Mouse (Mus musculus) erythroid progenitor cell, adult 5-6 weeks (primary cell): Measurements from ENCODE around the gene Olfr78. TPM values are rescaled to one million over a fixed set of nuclear protein-coding genes. Genes with fewer than 3 reads are reported as not detected.

Source experiments
- ATAC-seq: replicated peaks from 2 replicates; pipeline ENCODE4 v1.8.0; 2016; ENCODE audit warnings: moderate number of reproducible peaks, mild to moderate bottlenecking, moderate TSS enrichment, inconsistent platforms; ENCODE audit not compliant: poor library complexity, low FRiP score, severe bottlenecking
- total RNA-seq, 2 experiments: library from RNA; stranded (forward) in 1 of 2; stranded (reverse) in 1 of 2; fragments of 150-400 nt in 1 of 2; fragments of 186-747, 209-891 nt in 1 of 2; gene quantifications; 2 replicates each; pipeline versions ENCODE4 v1.2.3 to v1.2.4; 2015 to 2017; ENCODE audit warnings: low replicate concordance in 2 of 2

Olfr78 gene
- total RNA-seq (2015; ENCODE audit: low replicate concordance): not detected in 2 replicates
- not detected in 2 replicates for total RNA-seq (2017; ENCODE audit: low replicate concordance)

DNA sequence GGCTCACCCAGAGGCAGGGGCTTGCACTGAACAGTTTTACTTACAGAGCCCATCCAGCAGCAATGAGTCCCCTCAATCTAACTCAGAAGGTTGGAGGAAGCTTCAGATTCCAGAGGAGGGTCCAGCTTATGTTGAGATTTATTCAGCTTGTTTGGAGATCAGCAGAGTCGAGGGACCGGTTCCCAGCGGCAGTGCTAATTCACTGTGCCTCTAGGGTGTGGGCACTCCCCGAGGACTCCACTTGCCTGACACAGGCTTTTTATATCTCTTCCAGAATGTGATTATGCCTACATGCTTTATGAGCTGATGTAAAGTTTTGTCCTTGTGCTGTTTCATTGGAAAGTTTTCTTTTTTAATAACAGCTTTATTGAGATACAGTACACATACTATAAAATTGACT, at the start of gene Olfr78, which contains the start of gene Olfr560:
Olfr78 (minus strand) TSS at position 206 of the 400 bp plus-strand sequence.
Olfr560 (minus strand) TSS at position 101 of the 400 bp plus-strand sequence.
- ATAC-seq: no peak

DNA sequence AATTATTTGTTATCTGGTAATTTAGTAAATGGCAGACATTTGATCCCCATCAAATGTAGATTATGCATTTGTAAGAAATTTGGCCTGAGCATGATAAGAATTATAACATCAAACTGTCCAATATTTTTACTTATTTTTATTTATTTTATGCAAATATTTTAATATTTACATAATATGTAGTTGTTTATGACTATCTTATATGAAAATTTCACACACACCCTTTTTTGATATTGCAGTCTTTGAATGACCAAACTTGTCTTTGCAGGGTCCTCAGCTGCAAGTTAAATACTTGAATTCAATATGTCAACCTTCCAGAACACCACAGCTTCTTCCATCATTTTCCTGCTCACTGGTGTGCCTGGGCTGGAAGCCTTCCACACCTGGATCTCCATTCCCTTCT, 43.9 kb upstream of the Olfr78 start, which contains the start of gene Olfr564:
Olfr564 (plus strand) TSS at position 301 of the 400 bp plus-strand sequence.
- no peak for ATAC-seq

DNA sequence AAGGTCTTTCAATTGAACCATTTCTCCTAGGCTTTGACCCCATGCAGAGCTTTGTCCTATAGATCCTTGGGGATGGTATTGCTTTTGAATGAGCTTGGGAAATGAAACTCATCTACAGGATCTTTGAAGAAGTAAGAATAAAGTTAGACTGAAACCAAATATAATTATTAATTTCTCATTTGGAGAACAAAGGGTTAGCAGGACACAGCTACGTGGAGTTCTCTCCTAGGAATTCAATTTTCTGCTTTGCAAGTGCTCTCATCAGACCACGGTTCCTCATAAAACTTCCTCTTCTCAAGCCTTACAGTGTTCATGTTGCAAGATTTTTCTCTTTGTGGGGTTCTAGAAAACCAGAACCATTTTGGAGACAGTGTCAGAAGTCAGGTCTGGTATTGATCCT, 11.7 kb upstream of the Olfr78 start, which contains the start of gene Olfr561:
Olfr561 (plus strand) TSS at position 301 of the 400 bp plus-strand sequence.
- no peak for ATAC-seq

DNA sequence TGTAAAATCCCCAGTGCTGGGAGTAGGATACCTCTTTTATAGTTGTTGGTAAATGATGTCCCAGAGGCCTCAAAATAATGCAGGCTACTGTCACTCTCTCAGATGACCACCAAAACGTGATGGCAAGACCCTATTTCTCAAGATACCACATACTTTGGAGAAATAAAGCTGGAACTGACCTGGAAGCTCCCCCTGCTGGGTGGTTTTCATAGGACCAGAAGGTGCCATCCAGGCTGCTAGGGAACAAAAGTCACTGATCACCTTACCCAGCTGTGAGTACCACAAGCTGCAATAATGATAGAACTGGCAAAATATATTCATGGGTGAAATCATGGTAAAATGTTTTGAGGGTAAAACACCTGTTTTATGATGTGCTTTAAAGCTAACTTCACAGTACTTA, 7.2 kb downstream of the Olfr78 start:
- ATAC-seq: no peak

DNA sequence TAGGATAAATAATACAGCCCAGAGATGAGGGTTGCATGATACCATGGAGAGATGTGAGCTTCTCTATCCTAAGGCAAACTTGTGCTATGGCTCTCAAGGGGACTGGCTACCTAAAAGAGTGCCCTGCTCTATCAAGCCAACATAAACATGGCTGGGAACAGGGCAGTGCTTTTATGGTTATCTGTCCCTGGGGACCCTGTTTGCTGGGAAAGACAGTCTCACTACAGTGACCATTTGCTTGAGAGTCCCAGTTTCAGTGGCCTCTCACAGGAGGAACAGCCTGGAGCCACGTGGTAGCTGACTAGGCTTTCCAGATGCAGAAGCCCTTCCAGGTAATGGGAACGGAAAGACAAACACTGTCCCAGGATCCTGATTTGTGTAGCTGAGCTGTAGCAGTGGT, 21.6 kb downstream of the Olfr78 start:
- ATAC-seq: no peak

DNA sequence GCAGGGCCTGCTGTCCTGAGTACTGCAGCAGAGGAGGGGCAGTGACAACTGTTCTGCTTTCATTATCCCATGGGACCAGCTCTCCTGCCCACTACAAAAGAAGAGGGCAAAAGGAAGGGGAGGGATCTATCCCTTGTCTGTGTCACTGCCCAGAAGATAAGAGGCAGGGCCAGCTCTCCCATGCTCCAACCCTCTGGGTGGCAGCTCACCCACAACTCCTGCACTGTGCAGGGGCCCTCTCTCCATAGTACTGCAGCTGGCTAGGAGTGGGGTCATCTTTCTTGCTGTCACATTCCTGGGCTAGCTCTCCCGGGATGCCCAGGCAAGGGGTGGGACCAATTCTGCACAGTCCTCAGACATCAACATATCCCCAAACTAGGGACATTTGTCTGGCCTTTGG, 25.5 kb downstream of the Olfr78 start:
- no peak for ATAC-seq

DNA sequence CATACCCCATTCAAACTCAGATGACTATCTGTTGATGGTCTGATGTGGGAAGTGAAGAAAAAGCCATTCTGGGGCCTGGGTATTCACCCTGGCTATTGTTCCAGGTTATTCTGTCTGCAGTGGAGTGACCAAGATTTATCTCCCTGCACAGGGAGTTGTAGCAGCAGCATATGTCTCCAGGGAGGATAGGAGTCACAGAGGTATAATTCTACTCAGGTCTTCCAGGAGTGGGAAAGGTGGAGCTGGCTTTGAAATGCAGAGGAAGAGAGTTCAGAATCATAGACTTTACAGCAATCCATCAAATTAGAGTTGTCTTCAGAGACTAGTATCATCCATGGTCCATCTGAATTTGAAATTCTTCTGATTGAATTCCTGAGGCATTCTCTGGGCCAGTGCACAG, 31.9 kb downstream of the Olfr78 start, which contains the start of gene Olfr559:
Olfr559 (minus strand) TSS at position 101 of the 400 bp plus-strand sequence.
- no peak for ATAC-seq

DNA sequence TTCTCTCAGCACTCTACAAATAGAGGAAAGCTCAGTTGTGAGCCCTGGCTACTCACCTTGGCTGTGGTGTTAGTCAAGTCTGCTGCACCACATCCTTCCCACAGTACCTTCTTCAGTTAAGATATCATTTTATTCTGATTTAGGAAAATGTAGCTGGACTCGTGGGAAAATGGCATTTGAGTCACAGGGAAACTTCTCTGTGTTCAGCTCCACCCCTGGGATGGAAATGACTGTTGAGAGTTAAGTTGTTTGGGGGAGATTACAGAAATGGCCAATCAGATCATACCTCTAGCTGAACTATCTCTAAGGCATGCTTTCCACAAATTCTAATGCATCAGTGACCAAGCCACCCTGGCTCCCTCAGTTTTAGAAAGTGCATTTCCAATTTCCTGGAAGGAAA, 40.3 kb downstream of the Olfr78 start, which contains the start of gene Olfr33:
Olfr33 (minus strand) TSS at position 101 of the 400 bp plus-strand sequence.
- ATAC-seq: no peak

DNA sequence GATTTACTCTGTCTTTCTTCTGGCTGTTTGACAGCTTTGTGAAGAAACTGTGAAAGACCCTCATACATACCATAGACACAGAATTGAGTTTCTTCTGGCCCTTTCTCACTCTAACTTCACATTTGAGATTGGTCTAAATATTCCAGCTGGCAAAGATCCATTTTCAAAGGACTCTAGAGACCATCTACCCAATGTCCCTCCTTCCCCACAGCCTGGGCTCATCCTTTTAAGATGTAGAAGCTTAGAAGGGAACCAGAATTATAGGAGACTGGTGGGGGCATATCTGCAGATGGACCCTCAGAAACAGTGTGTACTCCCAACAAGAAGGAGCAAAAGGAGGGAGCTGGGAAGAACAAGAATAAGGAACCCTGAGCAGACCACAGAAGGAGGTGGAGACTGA, 57.4 kb downstream of the Olfr78 start, which contains the start of gene Olfr558:
Olfr558 (plus strand) TSS at position 301 of the 400 bp plus-strand sequence.
- ATAC-seq: no peak

DNA sequence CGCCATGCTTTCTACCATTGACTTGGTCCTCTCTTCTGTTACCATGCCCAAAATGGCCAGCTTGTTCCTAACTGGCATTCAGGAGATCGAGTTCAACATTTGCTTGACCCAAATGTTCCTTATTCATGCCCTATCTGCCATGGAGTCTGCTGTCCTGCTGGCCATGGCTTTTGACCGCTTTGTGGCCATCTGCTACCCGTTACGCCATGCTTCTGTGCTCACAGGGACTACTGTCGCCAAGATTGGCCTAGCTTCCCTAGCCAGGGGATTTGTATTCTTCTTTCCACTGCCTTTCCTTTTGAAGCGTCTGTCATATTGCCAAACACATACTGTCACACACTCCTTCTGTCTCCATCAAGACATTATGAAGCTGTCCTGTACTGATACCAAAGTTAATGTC, 60.8 kb downstream of the Olfr78 start:
- no peak for ATAC-seq

DNA sequence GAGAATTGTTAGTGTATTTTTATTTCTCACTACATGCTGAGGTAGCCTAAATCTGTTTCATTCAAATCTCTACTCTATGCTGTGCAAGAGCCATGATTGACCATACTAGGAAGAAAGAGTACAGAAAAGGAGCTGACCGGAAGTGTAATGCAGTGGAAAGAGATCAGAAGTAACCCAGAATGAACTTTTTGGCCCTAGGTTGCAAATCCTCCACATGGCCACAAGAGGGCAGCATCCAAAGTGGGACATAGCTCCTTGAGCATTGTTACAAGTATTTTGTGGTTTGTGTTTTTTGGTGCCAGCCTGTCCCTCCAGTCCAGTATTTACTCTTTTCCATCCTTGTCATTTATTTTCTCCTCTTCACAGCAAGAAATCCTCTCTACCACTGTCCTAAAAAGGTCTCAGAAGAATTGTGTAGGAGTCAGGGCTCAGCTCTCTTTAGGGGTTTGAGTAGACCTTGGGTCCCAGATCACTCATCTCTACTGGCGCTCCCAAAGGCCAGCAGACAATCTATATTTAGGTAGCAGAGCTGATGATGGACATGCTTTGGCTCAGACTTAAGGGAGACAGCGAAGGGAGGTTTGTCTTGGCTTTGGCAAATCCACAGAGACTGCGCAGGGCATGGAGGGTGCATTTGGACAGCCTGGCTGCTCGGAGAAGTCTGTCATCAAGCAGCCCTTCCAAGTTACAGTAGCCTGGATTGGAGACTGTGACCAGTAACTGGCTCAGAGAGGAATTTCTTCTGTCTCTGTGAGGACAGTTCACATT, 63.7 kb downstream of the Olfr78 start, which contains the start of gene Olfr557:
Olfr557 (plus strand) TSS at position 553 of the 768 bp plus-strand sequence.
- 0 out of 2 replicates have a peak, but pooled peaks have one; percentile 42 for ATAC-seq

Other genes starting within 250 kb of the Olfr78 start
Only the 30 nearest of the 31 such genes appear.
- not detected in 2 replicates for gene Olfr547, start 224.7 kb downstream of the Olfr78 start, total RNA-seq (2015; ENCODE audit: low replicate concordance)
- gene Olfr547, start 224.7 kb downstream of the Olfr78 start, total RNA-seq (2017; ENCODE audit: low replicate concordance): not detected in 2 replicates
- gene Olfr548-ps1, start 218.6 kb downstream of the Olfr78 start, total RNA-seq (2015; ENCODE audit: low replicate concordance): not detected in 2 replicates
- not detected in 2 replicates for gene Olfr548-ps1, start 218.6 kb downstream of the Olfr78 start, total RNA-seq (2017; ENCODE audit: low replicate concordance)
- not detected in 2 replicates for gene Olfr549, start 209.6 kb downstream of the Olfr78 start, total RNA-seq (2015; ENCODE audit: low replicate concordance)
- gene Olfr549, start 209.6 kb downstream of the Olfr78 start, total RNA-seq (2017; ENCODE audit: low replicate concordance): 0.51 TPM in 1 of 2 replicates, not detected in the other
- gene Trim21, start 194.0 kb downstream of the Olfr78 start, total RNA-seq (2015; ENCODE audit: low replicate concordance): 5.8 and 8.8 TPM in 2 replicates
- gene Trim21, start 194.0 kb downstream of the Olfr78 start, total RNA-seq (2017; ENCODE audit: low replicate concordance): 27.5 and 37.1 TPM in 2 replicates
- gene Olfr550, start 188.0 kb downstream of the Olfr78 start, total RNA-seq (2015; ENCODE audit: low replicate concordance): not detected in 2 replicates
- gene Olfr550, start 188.0 kb downstream of the Olfr78 start, total RNA-seq (2017; ENCODE audit: low replicate concordance): not detected in 2 replicates
- not detected in 2 replicates for gene Olfr551, start 167.6 kb downstream of the Olfr78 start, total RNA-seq (2015; ENCODE audit: low replicate concordance)
- gene Olfr551, start 167.6 kb downstream of the Olfr78 start, total RNA-seq (2017; ENCODE audit: low replicate concordance): not detected in 2 replicates
- gene Olfr552, start 161.7 kb downstream of the Olfr78 start, total RNA-seq (2015; ENCODE audit: low replicate concordance): not detected in 2 replicates
- gene Olfr552, start 161.7 kb downstream of the Olfr78 start, total RNA-seq (2017; ENCODE audit: low replicate concordance): not detected in 2 replicates
- gene Olfr553, start 141.3 kb downstream of the Olfr78 start, total RNA-seq (2015; ENCODE audit: low replicate concordance): not detected in 2 replicates
- gene Olfr553, start 141.3 kb downstream of the Olfr78 start, total RNA-seq (2017; ENCODE audit: low replicate concordance): not detected in 2 replicates
- gene Olfr554, start 121.0 kb downstream of the Olfr78 start, total RNA-seq (2015; ENCODE audit: low replicate concordance): not detected in 2 replicates
- gene Olfr554, start 121.0 kb downstream of the Olfr78 start, total RNA-seq (2017; ENCODE audit: low replicate concordance): not detected in 2 replicates
- not detected in 2 replicates for gene Olfr555, start 100.6 kb downstream of the Olfr78 start, total RNA-seq (2015; ENCODE audit: low replicate concordance)
- gene Olfr555, start 100.6 kb downstream of the Olfr78 start, total RNA-seq (2017; ENCODE audit: low replicate concordance): not detected in 2 replicates
- not detected in 2 replicates for gene Olfr556, start 94.6 kb downstream of the Olfr78 start, total RNA-seq (2015; ENCODE audit: low replicate concordance)
- not detected in 2 replicates for gene Olfr556, start 94.6 kb downstream of the Olfr78 start, total RNA-seq (2017; ENCODE audit: low replicate concordance)
- 9.6 TPM in 1 of 2 replicates, not detected in the other for gene Trim68, start 72.1 kb downstream of the Olfr78 start, total RNA-seq (2015; ENCODE audit: low replicate concordance)
- 0.08 and 2.1 TPM in 2 replicates for gene Trim68, start 72.1 kb downstream of the Olfr78 start, total RNA-seq (2017; ENCODE audit: low replicate concordance)
- gene Olfr557, start 63.6 kb downstream of the Olfr78 start, total RNA-seq (2015; ENCODE audit: low replicate concordance): not detected in 2 replicates
- not detected in 2 replicates for gene Olfr557, start 63.6 kb downstream of the Olfr78 start, total RNA-seq (2017; ENCODE audit: low replicate concordance)
- not detected in 2 replicates for gene Olfr558, start 57.3 kb downstream of the Olfr78 start, total RNA-seq (2015; ENCODE audit: low replicate concordance)
- gene Olfr558, start 57.3 kb downstream of the Olfr78 start, total RNA-seq (2017; ENCODE audit: low replicate concordance): not detected in 2 replicates
- gene Olfr33, start 40.4 kb downstream of the Olfr78 start, total RNA-seq (2015; ENCODE audit: low replicate concordance): not detected in 2 replicates
- not detected in 2 replicates for gene Olfr33, start 40.4 kb downstream of the Olfr78 start, total RNA-seq (2017; ENCODE audit: low replicate concordance)
- gene Olfr559, start 32.0 kb downstream of the Olfr78 start, total RNA-seq (2015; ENCODE audit: low replicate concordance): not detected in 2 replicates
- gene Olfr559, start 32.0 kb downstream of the Olfr78 start, total RNA-seq (2017; ENCODE audit: low replicate concordance): not detected in 2 replicates
- gene Olfr560, start 105 bp downstream of the Olfr78 start, total RNA-seq (2015; ENCODE audit: low replicate concordance): not detected in 2 replicates
- not detected in 2 replicates for gene Olfr560, start 105 bp downstream of the Olfr78 start, total RNA-seq (2017; ENCODE audit: low replicate concordance)
- gene Olfr561, start 11.8 kb upstream of the Olfr78 start, total RNA-seq (2015; ENCODE audit: low replicate concordance): not detected in 2 replicates
- not detected in 2 replicates for gene Olfr561, start 11.8 kb upstream of the Olfr78 start, total RNA-seq (2017; ENCODE audit: low replicate concordance)
- not detected in 2 replicates for gene Olfr564, start 44.0 kb upstream of the Olfr78 start, total RNA-seq (2015; ENCODE audit: low replicate concordance)
- not detected in 2 replicates for gene Olfr564, start 44.0 kb upstream of the Olfr78 start, total RNA-seq (2017; ENCODE audit: low replicate concordance)
- not detected in 2 replicates for gene Olfr566, start 99.3 kb upstream of the Olfr78 start, total RNA-seq (2015; ENCODE audit: low replicate concordance)
- not detected in 2 replicates for gene Olfr566, start 99.3 kb upstream of the Olfr78 start, total RNA-seq (2017; ENCODE audit: low replicate concordance)
- gene Olfr568, start 117.7 kb upstream of the Olfr78 start, total RNA-seq (2015; ENCODE audit: low replicate concordance): not detected in 2 replicates
- gene Olfr568, start 117.7 kb upstream of the Olfr78 start, total RNA-seq (2017; ENCODE audit: low replicate concordance): not detected in 2 replicates
- gene Olfr569, start 131.4 kb upstream of the Olfr78 start, total RNA-seq (2015; ENCODE audit: low replicate concordance): not detected in 2 replicates
- gene Olfr569, start 131.4 kb upstream of the Olfr78 start, total RNA-seq (2017; ENCODE audit: low replicate concordance): not detected in 2 replicates
- gene Olfr570, start 135.1 kb upstream of the Olfr78 start, total RNA-seq (2015; ENCODE audit: low replicate concordance): not detected in 2 replicates
- not detected in 2 replicates for gene Olfr570, start 135.1 kb upstream of the Olfr78 start, total RNA-seq (2017; ENCODE audit: low replicate concordance)
- not detected in 2 replicates for gene Olfr571, start 158.1 kb upstream of the Olfr78 start, total RNA-seq (2015; ENCODE audit: low replicate concordance)
- gene Olfr571, start 158.1 kb upstream of the Olfr78 start, total RNA-seq (2017; ENCODE audit: low replicate concordance): not detected in 2 replicates
- gene Olfr572, start 164.9 kb upstream of the Olfr78 start, total RNA-seq (2015; ENCODE audit: low replicate concordance): not detected in 2 replicates
- gene Olfr572, start 164.9 kb upstream of the Olfr78 start, total RNA-seq (2017; ENCODE audit: low replicate concordance): not detected in 2 replicates
- not detected in 2 replicates for gene Olfr573-ps1, start 183.1 kb upstream of the Olfr78 start, total RNA-seq (2015; ENCODE audit: low replicate concordance)
- not detected in 2 replicates for gene Olfr573-ps1, start 183.1 kb upstream of the Olfr78 start, total RNA-seq (2017; ENCODE audit: low replicate concordance)
- gene Olfr574, start 189.0 kb upstream of the Olfr78 start, total RNA-seq (2015; ENCODE audit: low replicate concordance): not detected in 2 replicates
- not detected in 2 replicates for gene Olfr574, start 189.0 kb upstream of the Olfr78 start, total RNA-seq (2017; ENCODE audit: low replicate concordance)
- gene Olfr575, start 199.3 kb upstream of the Olfr78 start, total RNA-seq (2015; ENCODE audit: low replicate concordance): not detected in 2 replicates
- gene Olfr575, start 199.3 kb upstream of the Olfr78 start, total RNA-seq (2017; ENCODE audit: low replicate concordance): not detected in 2 replicates
- not detected in 2 replicates for gene Olfr576, start 203.2 kb upstream of the Olfr78 start, total RNA-seq (2015; ENCODE audit: low replicate concordance)
- not detected in 2 replicates for gene Olfr576, start 203.2 kb upstream of the Olfr78 start, total RNA-seq (2017; ENCODE audit: low replicate concordance)
- gene Olfr577, start 216.5 kb upstream of the Olfr78 start, total RNA-seq (2015; ENCODE audit: low replicate concordance): not detected in 2 replicates
- gene Olfr577, start 216.5 kb upstream of the Olfr78 start, total RNA-seq (2017; ENCODE audit: low replicate concordance): not detected in 2 replicates